Mouse (Mus musculus): ENCODE measurements around the gene Yeats4. TPM values are rescaled to one million over a fixed set of nuclear protein-coding genes. Genes with fewer than 3 reads are reported as not detected.
"Not testable (repeated sequence)": the region's sequence is repeated elsewhere in the genome, so short reads cannot be mapped to it uniquely, and the experiment has no call there.

Gene Yeats4
- 10 to 100 TPM; 50.6 to 57.3 TPM for total RNA-seq (2021)
- long read RNA-seq, transcript Yeats4-201 (7 exons, 1,327 nt) = major isoform, 41 of 47 reads
- long read RNA-seq, partial matches to known transcripts = 3 of 47 reads
- long read RNA-seq, other reads (novel, unspliced or antisense) = 3 of 47 reads

DNA sequence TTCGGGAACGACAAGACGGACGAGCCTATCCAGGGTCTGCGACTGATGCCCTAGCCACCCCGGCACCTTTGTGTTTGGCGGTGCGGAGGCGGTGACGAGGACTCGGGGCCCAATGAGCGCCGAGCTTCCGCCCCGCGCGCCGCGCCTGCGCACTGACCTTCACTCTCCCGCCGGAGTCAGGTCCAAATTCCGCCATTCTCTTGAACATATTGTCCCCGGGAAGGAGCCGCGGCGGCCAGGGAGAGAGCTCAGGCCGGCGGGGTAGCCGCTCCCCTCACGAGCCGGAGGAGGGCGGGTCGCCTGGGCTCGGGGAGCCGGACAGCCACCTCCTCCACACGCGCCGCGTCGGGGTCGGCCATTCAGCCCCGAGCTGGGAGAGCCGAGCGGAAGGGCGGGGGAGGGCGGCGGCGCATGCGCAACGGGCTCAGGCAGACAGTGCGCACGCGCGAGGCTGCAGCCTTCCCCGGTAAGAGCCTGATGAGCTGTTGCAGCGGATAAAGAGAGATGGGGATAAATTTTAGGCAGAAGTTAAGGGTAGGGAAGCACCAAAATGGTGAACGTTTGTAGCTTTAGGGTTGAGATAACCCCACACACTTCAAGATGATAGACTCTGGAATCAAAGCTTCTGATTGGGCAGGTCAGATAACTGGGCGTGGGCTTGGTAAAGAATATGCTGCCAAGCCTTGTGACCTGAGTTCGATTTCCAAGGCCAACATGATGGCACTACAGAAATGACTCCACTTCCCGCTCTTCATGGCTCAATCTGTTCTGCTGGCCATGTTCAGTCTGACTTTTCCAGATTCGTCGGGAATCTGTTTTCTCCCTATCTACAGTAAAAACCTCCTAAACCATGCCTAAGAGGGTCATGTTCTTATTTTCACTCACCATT is at the start of gene Yeats4:
Gene Yeats4 (minus strand): TSS at position 406 of the 889 bp plus-strand sequence.
- peak; percentile 96 to 98 for DNase-seq (ENCODE audit: low spot score in 2 of 2)

DNA sequence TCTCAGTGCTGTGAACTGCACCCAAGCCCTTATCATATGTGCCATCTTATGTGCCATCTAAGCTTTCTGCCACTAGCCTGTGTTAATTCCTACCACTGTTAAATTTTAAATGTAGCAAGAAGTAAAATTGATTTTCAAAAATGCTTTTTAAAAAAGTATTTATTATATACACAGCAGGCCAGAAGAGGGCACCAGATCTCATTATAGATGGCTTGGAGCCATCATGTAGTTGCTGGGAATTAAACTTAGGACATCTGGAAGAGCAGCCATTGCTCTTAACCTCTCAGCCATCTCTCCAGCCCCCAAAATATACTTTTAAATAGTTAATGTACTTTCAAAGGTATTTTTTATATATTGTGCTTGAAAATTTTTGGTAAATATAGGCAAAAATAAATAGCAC is 47.7 kb upstream of the Yeats4 start:
- no peak for DNase-seq (ENCODE audit: low spot score in 2 of 2)

DNA sequence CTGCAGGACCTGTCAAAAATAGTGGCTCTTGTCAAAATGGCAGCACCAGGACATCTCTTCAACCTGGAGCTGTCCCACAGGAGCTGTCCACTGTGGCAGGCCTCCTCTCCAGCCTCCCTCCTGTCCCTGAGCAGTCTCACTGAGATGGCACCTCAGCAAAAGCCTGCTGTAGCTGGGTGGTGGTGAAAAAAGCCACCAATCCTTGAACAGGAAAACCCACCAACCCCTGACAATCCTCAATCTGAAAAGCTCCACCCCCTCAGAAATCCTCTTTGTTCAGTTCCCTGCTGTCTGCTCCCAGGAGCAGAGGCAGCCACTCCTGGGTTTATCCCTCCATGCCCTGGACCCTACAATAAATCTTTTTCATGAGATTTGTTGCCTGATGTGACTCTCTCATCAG is 35.6 kb upstream of the Yeats4 start:
- DNase-seq (ENCODE audit: low spot score in 2 of 2) = no peak

DNA sequence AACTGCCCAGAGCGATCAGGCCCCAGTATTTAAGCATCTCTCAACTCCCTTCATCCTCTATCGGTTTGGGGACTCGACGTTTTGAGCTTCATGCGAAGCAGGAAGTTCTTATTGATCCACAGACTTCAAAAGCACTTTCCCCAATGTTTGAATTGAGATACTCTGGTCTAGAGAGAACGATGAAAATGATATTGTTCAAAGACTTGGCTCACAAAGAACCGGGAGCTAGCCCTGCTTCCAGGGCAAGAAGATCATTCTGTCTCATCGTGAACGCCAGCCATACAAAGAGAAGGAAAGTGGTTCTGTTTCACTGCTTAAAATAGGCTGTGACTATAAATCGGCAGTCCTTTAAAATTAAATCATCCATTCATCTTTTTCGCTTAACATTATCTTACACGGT is 14.3 kb upstream of the Yeats4 start, which contains the start of gene 9530003J23Rik:
Gene 9530003J23Rik (minus strand): TSS at position 101 of the 400 bp plus-strand sequence.
- no peak for DNase-seq (ENCODE audit: low spot score in 2 of 2)

DNA sequence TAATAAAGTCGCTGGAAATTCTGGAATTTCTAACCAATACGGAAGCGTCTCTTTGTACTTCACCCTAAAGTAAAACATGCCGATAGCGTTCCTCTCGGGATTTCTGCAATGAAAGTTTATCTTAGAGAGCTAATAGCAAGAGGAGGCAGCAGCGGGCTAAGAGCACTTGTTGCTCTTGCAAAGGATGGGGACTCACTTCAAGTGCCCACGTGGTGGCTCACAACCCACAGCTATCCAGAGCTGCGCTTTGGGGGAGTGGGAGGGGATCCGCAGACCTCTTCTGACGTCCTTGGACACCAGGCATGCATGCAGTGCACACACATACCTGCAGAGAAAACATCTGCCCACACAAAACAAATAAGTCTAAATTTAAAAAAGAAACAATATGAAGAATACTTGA is 11.6 kb upstream of the Yeats4 start:
- no peak for DNase-seq (ENCODE audit: low spot score in 2 of 2)

DNA sequence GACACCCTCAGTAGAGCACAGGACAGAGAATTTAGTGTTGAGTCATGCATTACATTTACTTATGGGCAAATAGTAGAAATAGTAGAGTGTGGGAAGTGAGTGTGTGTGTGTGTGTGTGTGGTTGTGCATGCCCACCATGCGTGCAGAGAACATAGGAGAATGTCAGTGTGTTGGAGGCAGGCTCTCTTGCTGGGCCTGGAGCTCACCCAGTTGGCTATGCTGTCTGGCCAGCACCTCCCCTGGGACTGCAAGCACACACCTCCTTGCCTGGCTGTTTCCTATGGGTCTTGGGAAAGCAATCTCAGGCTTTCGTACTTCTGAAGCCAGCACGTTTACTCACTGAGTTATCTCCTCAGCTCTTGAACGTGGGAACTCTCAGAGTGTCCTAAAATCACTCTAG is 10.5 kb upstream of the Yeats4 start:
- DNase-seq (ENCODE audit: low spot score in 2 of 2) = no peak

DNA sequence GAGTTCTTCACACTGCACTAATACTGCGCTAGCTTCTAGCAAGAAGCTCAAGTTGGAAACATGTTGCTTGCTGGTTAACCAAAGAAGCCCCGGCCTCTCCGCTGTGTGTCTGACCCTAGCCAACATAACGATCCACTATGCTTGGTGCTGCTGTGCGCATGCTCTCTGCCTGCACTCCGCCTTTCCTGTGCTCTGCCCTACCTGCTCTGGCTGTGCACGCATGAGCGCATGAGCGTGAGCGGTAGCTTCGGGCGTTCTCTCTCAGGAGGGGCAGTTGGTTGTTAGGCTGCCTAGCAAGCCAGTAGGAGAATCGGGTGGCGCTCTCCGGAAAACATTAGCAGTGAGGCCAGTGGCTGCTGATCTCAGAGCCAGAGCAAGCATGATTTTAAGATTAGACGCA is 5.5 kb upstream of the Yeats4 start:
- DNase-seq (ENCODE audit: low spot score in 2 of 2) = no peak

DNA sequence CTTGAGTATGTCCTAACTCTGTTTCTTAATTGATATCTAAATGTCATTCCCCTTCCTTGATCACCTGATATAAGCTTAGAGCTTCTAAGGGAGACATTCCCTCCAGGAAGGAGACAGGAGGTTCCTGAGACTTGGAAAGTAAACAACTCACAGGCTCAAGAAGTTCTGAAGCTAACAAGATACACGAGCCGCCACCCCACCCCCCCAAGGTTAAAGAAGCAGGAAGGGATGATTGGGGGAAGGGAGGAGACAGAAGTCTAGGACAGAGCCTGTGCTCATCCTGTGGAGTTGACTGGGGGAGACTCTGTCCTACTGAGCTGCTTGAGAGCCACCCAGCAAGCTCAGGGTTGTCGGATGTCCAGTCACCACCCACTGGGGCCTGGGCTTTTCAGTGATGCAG is 1.7 kb upstream of the Yeats4 start:
- no peak for DNase-seq (ENCODE audit: low spot score in 2 of 2)

DNA sequence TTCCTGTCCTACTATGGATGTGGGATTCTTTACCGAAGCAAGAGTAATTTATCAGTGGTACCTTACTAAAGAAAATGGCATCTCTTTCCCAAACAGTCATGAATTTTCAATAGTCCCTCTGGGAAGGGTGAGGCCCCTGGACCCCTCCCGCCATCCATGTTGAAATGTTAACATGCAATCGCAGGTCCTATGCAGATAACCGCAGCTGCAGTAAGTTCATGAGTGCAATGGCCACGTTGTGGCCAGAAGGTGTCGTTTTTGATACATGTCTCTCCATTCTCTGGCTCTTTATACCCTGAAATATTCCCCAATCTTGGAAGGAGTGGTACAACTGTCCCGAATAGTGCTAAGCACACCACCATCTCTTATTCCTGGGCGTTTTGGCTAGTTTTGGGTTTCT is 787 bp upstream of the Yeats4 start:
- no peak for DNase-seq (ENCODE audit: low spot score in 2 of 2)

DNA sequence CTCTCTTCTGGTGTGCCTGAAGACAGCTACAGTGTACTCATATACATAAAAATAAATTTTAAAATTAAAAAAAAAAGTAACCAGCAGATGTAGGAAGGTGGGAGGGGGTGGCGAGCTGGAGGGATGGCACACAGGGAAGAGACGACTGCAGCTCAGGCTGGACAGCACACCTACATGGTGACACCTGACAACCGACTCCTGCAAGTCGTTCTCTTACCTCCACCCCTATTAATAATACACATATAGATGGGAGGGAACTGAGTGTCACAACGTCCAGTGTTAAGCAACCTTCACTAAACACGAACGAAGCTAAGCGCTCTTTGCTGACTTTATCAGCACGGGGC is 577 bp downstream of the Yeats4 start:
- no peak for DNase-seq (ENCODE audit: low spot score in 2 of 2)

DNA sequence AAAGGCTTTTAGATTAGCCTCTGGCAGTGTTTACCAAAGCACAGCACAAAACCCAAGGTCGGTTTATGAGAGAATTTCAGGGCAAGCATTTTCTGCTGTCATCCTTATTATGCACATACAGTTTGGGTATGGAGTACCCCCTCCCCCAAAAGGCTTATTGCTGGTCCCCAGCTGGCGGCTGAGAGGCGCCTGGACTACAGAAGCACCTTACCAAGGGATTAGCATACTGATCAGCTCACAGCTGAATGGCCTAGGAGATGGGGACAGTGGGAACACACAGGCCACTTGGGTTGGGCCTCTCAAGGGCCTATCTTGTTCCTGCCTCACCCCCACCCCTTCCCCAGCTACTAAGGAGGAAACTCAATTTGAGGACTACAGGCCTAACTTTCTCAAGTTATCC is 1.5 kb downstream of the Yeats4 start:
- no peak for DNase-seq (ENCODE audit: low spot score in 2 of 2)

DNA sequence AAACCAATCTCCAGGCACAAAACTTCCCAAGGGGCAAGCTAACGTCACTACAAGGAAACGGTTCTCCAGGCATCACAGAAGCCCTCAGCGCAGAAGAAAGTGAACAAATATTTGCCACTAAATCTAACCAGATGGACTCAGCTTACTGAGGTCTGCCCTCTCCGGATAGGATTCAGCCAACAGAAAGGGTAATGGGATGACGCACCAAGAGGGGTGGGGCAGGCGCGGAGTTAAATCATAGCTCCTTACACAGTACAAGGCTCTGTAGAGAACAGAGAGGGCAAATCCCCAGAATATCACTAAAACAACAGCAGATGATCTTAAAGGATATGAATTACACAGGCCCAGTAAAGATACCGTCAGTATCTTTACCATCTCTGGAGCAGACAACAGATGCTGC is 6.0 kb downstream of the Yeats4 start:
- no peak for DNase-seq (ENCODE audit: low spot score in 2 of 2)

DNA sequence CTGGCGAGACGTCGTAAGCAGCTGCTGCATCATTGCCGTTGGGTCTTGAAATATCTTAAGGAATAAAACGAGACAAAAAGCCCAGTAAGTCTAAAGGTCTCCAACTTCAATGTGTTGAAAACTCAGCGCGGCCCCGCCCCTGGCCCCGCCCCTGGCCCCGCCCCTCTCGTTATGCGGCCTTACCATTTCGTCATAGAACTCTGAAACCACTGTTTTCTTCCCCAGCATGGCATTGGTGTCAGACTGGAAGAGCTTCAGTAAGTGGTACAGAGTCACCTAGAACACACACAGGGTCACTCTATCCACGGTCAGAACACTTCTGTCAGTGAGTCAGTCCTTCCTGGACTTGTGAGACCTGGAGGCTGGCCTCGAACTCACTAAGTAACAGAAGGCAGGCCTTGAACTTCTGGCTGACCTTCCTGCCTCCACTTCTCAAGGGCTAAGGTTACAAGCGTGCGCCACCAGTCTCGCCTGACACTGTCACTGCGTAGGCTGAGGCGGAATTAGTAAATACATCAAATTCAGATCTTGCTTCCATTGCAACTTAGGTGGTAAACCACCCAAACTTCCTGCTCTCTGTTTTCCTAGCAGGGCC is 7.0 kb downstream of the Yeats4 start:
- DNase-seq (ENCODE audit: low spot score in 2 of 2) = no peak

DNA sequence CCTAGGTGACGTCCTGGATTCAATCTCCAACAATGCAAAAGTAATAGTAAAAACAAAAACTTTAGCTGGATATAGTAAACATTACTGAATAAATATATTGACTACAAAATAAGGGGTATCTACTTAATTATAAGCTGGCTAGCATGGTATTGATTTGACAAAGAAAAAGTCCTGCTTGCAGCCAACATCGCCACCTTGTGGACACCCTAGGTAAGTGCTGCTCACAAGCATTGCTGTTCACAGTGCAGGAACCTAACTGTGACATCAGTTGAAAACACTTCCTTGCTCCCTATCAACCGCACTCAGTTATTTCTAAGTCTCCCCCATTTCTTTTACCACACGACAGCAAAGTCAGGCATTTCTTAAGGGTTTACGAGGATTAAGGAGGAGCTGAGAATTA is 7.5 kb downstream of the Yeats4 start:
- DNase-seq (ENCODE audit: low spot score in 2 of 2) = peak; percentile 61 to 65

DNA sequence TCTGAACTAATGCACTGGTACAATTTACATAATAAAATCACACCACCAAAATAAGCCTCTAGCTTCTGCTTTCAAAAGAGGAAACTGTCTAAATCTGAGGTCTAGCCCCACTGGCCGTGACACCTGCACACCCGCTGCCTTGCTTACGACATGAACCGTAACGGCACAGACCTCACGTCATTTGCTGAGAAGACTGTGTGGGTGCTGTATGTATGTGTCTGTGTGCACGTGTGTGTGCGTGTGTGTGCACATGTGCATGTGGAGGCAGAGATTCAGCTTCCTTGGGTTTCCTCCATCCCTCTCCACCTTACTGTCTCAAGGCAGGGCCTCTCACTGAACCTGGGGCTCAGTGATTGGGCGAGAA is 8.2 kb downstream of the Yeats4 start:
- no peak for DNase-seq (ENCODE audit: low spot score in 2 of 2)

DNA sequence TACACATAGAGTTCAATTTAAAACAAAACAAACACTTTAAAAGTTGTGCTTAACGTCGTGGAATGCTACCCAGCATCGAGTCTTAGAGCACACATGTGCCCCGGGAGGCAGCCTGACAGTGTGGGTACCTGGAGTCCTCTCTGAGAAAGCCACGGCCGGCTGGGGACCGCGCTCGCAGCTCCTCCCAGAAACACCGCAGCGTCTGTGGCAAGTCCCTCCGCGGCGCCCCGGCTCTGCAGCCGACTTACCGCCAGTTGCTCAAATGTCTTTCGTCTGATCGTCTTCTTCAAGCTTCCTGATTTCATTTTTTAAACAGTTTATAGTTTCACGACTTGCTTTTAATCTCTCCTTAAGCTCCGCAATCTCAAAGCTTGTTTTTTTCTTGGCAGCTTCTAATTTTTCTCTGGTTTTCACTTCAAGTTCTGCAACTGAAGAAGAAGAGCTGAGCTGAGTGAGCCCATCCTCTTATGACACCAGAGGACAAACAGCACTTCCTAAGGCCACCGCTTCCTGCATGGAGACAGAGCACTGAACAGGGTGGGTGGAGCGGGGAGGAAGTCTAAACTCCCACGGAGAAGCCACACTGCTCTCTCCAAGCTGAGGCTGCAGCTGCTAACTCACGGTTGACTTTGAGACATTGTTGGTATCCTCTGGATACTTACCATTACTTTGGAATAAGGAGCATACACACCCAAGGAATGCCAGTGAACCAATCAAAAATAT is 8.7 kb downstream of the Yeats4 start:
- no peak for DNase-seq (ENCODE audit: low spot score in 2 of 2)

DNA sequence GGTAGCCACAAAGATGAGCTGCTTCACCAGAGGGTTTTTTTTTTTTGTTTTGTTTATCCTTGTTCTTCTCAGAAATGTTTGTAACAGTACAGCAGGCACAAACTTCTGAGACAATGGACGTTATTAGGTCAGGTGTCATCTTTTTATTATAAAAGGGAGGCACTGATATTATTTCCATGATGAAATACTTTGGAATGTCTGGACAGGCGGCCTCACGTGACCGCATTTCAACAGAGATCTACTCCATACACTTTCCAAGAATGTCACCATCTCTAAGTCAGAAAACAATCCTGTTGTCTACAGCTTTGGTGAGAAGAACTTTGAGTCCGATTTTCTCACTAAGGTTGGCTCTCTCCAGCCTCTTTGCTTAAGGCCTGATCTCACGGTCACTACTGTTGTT is 13.3 kb downstream of the Yeats4 start:
- no peak for DNase-seq (ENCODE audit: low spot score in 2 of 2)

DNA sequence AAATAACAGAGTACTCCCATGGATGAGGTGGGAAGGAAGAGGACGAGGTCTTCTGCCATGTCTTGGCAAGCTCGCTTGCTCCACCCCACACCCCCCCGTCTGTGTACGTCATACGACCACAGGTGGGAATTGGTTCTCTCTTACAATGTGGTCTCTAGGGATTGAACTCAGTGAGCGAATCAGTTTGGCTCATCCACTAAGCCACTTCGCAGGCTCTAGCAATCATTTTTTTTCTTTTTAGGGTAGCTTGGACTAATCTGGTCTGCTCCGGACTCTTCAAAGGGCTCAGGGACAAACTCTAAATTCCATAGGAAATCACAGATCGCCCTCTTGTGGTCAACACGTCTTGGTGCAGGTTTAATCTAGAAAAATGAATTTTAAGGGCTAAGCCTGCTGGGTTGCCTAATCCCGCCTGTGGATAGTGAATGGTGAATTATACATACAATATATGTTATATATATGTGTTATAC is 14.8 kb downstream of the Yeats4 start:
- peak; percentile 24 to 43 for DNase-seq (ENCODE audit: low spot score in 2 of 2)

DNA sequence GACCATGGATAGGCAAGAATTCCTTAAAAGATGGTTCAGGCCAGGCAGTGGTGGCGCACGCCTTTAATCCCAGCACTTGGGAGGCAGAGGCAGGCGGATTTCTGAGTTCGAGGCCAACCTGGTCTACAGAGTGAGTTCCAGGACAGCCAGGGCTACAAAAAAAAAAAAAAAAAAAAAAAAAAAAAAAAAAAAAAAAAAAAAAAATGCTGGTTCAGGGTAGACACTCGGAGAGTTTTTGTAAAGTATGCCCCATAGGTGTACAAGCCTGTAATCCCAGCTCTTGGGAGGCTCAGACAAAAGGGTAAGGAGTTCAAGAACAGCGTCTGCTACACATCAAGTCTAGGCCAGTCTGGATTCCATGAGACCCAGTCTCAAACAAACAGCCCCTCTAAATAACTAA is 15.5 kb downstream of the Yeats4 start:
- DNase-seq (ENCODE audit: low spot score in 2 of 2) = not testable (repeated sequence)

DNA sequence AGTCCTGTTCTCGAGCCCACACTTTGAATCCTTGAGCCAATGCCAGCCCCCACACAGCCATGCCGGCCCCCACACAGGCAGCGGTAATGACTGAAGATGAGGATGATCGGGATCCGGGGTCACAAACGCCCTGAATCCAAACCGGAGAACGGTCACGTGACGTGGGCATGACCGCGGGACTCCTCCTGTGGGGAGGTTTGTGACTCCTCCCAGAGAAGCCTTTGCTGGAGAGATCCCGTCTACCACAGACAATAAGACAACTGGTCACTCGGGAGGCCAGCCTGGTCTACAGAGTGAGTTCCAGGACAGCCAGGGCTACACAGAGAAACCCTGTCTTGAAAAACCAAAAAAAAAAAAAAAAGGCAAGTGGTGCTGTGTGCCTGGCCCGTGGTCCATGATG is 16.1 kb downstream of the Yeats4 start:
- DNase-seq (ENCODE audit: low spot score in 2 of 2) = no peak

DNA sequence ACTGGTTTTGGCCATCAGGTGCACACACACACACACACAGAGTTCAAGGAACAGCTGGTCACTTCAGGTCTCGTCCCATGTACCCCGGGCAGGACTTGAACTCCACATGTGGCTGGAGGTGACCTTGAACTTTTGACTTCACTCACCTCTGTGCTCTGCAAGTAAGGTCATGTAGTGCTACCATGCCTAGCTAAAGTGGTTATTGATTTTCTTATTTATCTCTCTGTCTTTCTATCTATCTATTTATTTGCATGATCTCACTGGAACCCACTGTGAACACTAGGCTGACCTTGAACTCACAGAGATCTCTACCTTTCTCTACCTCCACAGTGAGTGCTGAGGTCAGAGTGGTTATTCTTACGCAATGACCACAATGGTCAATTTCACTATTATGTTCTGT is 18.2 kb downstream of the Yeats4 start:
- DNase-seq (ENCODE audit: low spot score in 2 of 2) = no peak

DNA sequence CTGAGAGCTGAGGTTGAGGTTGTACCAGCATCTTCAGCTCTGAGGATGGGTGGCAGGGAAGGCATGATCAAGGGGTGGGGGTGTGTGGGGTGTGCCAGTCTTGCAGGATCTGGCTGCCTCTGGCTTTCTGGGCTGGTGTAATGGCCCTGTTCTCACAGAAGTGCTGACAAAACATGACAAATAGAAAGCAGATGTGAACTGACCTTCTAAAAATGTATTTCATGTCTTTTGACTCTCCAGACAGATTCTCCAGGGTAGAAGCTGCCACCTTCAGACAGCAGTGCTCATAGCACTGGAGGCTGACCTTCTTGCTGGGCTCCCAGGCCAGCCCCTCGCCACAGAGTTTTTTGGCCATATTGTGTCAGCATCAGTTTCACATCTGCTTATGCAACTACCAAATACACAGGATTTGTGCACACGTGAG is 20.7 kb downstream of the Yeats4 start:
- no peak for DNase-seq (ENCODE audit: low spot score in 2 of 2)
